Mouse (Mus musculus): ENCODE results near the gene Pald1.

Gene Pald1

GRCm38 (mm10) chr10:61334545-61334944 is 48.8 kb downstream of the Pald1 start:
- no peak for DNase-seq (ENCODE audit: low spot score in 2 of 2)

GRCm38 (mm10) chr10:61331046-61331445 is 52.3 kb downstream of the Pald1 start:
- DNase-seq (ENCODE audit: low spot score in 2 of 2) = peak; percentile 52 to 62

GRCm38 (mm10) chr10:61328927-61329326 is 54.4 kb downstream of the Pald1 start:
- no peak for DNase-seq (ENCODE audit: low spot score in 2 of 2)

- no peak for DNase-seq (ENCODE audit: low spot score in 2 of 2)
Measured at GRCm38 (mm10) chr10:61327545-61327944, 55.8 kb downstream of the Pald1 start.

GRCm38 (mm10) chr10:61325782-61326328 is 57.5 kb downstream of the Pald1 start:
- no peak for DNase-seq (ENCODE audit: low spot score in 2 of 2)

- no peak for DNase-seq (ENCODE audit: low spot score in 2 of 2)
Measured at GRCm38 (mm10) chr10:61324717-61325116, 58.6 kb downstream of the Pald1 start.

GRCm38 (mm10) chr10:61318527-61318926 is 64.8 kb downstream of the Pald1 start:
- no peak for DNase-seq (ENCODE audit: low spot score in 2 of 2)

- DNase-seq (ENCODE audit: low spot score in 2 of 2) = no peak
Measured at GRCm38 (mm10) chr10:61315324-61315880, 67.9 kb downstream of the Pald1 start.

- DNase-seq (ENCODE audit: low spot score in 2 of 2) = no peak
Measured at GRCm38 (mm10) chr10:61313750-61314149, 69.6 kb downstream of the Pald1 start.

GRCm38 (mm10) chr10:61312754-61313153 is 70.6 kb downstream of the Pald1 start:
- DNase-seq (ENCODE audit: low spot score in 2 of 2) = no peak

- no peak for DNase-seq (ENCODE audit: low spot score in 2 of 2)
Measured at GRCm38 (mm10) chr10:61312159-61312558, 71.2 kb downstream of the Pald1 start.

GRCm38 (mm10) chr10:61308706-61309320 is 74.5 kb downstream of the Pald1 start:
- DNase-seq (ENCODE audit: low spot score in 2 of 2) = no peak

- DNase-seq (ENCODE audit: low spot score in 2 of 2) = no peak
Measured at GRCm38 (mm10) chr10:61305928-61306590, 77.3 kb downstream of the Pald1 start.

- DNase-seq (ENCODE audit: low spot score in 2 of 2) = no peak
Measured at GRCm38 (mm10) chr10:61304046-61304445, 79.3 kb downstream of the Pald1 start.

GRCm38 (mm10) chr10:61300996-61301395 is 82.3 kb downstream of the Pald1 start:
- DNase-seq (ENCODE audit: low spot score in 2 of 2) = no peak

- no peak for DNase-seq (ENCODE audit: low spot score in 2 of 2)
Measured at GRCm38 (mm10) chr10:61297477-61297876, 85.9 kb downstream of the Pald1 start, which contains the start of gene Prf1. Gene Prf1 (plus strand): TSS chr10:61297833.

GRCm38 (mm10) chr10:61296713-61297445 is 86.5 kb downstream of the Pald1 start:
- no peak for DNase-seq (ENCODE audit: low spot score in 2 of 2)

- no peak for DNase-seq (ENCODE audit: low spot score in 2 of 2)
Measured at GRCm38 (mm10) chr10:61294242-61294641, 89.1 kb downstream of the Pald1 start.

GRCm38 (mm10) chr10:61290479-61290878 is 92.9 kb downstream of the Pald1 start:
- no peak for DNase-seq (ENCODE audit: low spot score in 2 of 2)

- DNase-seq (ENCODE audit: low spot score in 2 of 2) = no peak
Measured at GRCm38 (mm10) chr10:61290016-61290415, 93.3 kb downstream of the Pald1 start.

- DNase-seq (ENCODE audit: low spot score in 2 of 2) = no peak
Measured at GRCm38 (mm10) chr10:61286246-61286645, 97.1 kb downstream of the Pald1 start.

- no peak for DNase-seq (ENCODE audit: low spot score in 2 of 2)
Measured at GRCm38 (mm10) chr10:61285271-61285670, 98.1 kb downstream of the Pald1 start.
